Mouse (Mus musculus) forebrain, embryonic 14.5 days (tissue): ENCODE data around the gene Efcab8. TPM values are rescaled to one million over a fixed set of nuclear protein-coding genes. Genes with fewer than 3 reads are reported as not detected.

ENCODE experiments used
- ATAC-seq: fragments of 200-750 bp; cut with Nextera tagmentation; 2 replicates; pipeline ENCODE4 v1.8.0; 2017; ENCODE audit warnings: mild to moderate bottlenecking, moderate library complexity
- DNase-seq: peaks from one replicate; pipeline ENCODE4 v3.0.0-alpha.2; 2015; ENCODE audit warnings: low spot score
- H3K27ac ChIP-seq: fragments of 300-500 bp; sonication (generic); 2 replicates; pipeline ENCODE4 v1.5.1; 2014; ENCODE audit warnings: low read depth, mild to moderate bottlenecking, control low read depth, low read length, moderate library complexity
- H3K27me3 ChIP-seq: fragments of 300-500 bp; sonication (generic); replicated peaks from 2 replicates; pipeline ENCODE4 v1.6.1; 2014; ENCODE audit warnings: low read length, control low read depth, mixed read lengths; ENCODE audit not compliant: control insufficient read depth, insufficient read depth
- H3K36me3 ChIP-seq: fragments of 300-500 bp; sonication (generic); 2 replicates; pipeline ENCODE4 v1.6.1; 2014; ENCODE audit warnings: low read length, control low read depth; ENCODE audit not compliant: control insufficient read depth, insufficient read depth
- H3K4me1 ChIP-seq: fragments of 300-500 bp; sonication (generic); 2 replicates; pipeline ENCODE4 v1.6.1; 2014; ENCODE audit warnings: antibody characterized with exemption, low read length, control low read depth; ENCODE audit not compliant: control insufficient read depth, insufficient read depth
- H3K4me2 ChIP-seq: fragments of 300-500 bp; sonication (generic); 2 replicates; pipeline ENCODE4 v1.6.1; 2014; ENCODE audit warnings: mild to moderate bottlenecking, control low read depth, low read length
- H3K4me3 ChIP-seq: fragments of 300-500 bp; sonication (generic); 2 replicates; pipeline ENCODE4 v1.5.1; 2014; ENCODE audit warnings: low read depth, low read length, control low read depth
- H3K9ac ChIP-seq: fragments of 300-500 bp; sonication (generic); 2 replicates; pipeline ENCODE4 v1.6.1; 2014; ENCODE audit warnings: mild to moderate bottlenecking, low read length, control low read depth, moderate library complexity
- H3K9me3 ChIP-seq: fragments of 300-500 bp; sonication (generic); replicated peaks from 2 replicates; pipeline ENCODE4 v1.6.1; 2016; ENCODE audit warnings: low read length, control low read depth, mixed read lengths; ENCODE audit not compliant: control insufficient read depth
- WGBS: fragments of 180-500 bp; shearing (Covaris S2); extraction: QIAGEN DNeasy Blood & Tissue Kit; methylation state at CpG from one replicate; pipeline ENCODE4 v1.1.7; 2014; 5-methylcytosine and 5-hydroxymethylcytosine counted together
- polyA plus RNA-seq: library from polyadenylated mRNA; unstranded; fragments of >200 nt; fragmentation: Nextera tagmentation; extraction: Ambion mirVana; gene quantifications from 2 replicates; pipeline ENCODE4 v1.2.1, GENCODE M21; 2014

Efcab8 gene
- not detected in 2 replicates for polyA plus RNA-seq

DNA sequence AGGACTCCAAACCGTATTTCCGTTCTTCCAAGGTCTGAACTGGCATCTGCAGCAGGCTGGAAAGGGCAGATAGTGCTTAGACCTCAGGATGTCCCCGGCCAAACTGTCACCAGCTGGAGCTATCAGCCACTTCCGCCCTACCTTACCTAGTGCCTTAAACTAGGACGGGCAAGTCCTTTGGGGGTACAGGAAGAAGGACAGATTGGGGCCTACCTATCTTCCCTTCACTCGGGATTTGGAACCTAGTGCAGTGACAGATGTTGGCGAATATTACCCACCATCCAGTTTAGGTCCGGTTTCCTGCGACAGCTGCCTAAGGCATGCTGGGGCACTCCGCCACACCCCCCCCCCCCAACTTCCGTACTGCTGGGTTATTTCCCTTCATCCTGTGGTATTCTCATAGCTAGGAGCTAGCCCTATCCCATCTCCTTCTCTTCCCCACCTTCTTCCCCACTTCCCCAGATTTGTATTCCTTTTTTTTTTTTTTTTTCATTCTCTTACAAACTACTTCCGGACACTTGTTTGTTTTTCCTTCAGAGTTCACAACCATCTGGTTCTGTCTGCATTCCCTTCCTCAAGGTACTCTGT lies at the start of gene Efcab8:
TSS of gene Efcab8 (plus strand) at position 538 of the 588 bp plus-strand sequence.
- WGBS: 57% methylated on average over 12 of the region's 12 CpGs
- H3K4me3 ChIP-seq: peak within 1 kb of the TSS; percentile 8
- peak; percentile 18; the same call in 1 of the 2 replicates for ATAC-seq
- no peak within 1 kb of the TSS for H3K9ac ChIP-seq
- H3K27me3 ChIP-seq: no peaks in the 10 kb centered on the region
- H3K27ac ChIP-seq: no peak within 1 kb of the TSS
- peak within 1 kb of the TSS; percentile 46 for H3K4me2 ChIP-seq
- H3K4me1 ChIP-seq: no peaks in the 10 kb centered on the region
- no peaks in the 10 kb centered on the region for H3K9me3 ChIP-seq
- H3K36me3 ChIP-seq: no peaks in the 10 kb centered on the region
- DNase-seq: no peak

GRCm38 (mm10) chr2:153734033-153734432 lies 45.7 kb upstream of the Efcab8 start:
- Histone ChIP-seq H3K36me3 (no peaks in the 10 kb centered on the region), H3K4me3 (no peak overlapping the region), H3K4me1 (no peaks in the 10 kb centered on the region), H3K4me2 (no peak overlapping the region), H3K9ac (no peak overlapping the region), H3K27ac (no peak overlapping the region), H3K9me3 (no peaks in the 10 kb centered on the region), H3K27me3 (no peaks in the 10 kb centered on the region)
- ATAC-seq: no peak
- 78% methylated on average over 4 of the region's 4 CpGs for WGBS
- DNase-seq: no peak

- ATAC-seq: peak; percentile 98
- peak within 1 kb of the TSS; percentile 71 for H3K4me2 ChIP-seq
- peak within 1 kb of the TSS; percentile 81 for H3K4me3 ChIP-seq
- peaks cover 18% of the 10 kb centered on the region for H3K4me1 ChIP-seq
- no peaks in the 10 kb centered on the region for H3K9me3 ChIP-seq
- peak within 1 kb of the TSS; percentile 95 for H3K27ac ChIP-seq
- H3K9ac ChIP-seq: peak within 1 kb of the TSS; percentile 87
- peak; percentile 100 for DNase-seq
- H3K27me3 ChIP-seq: no peaks in the 10 kb centered on the region
- no peaks in the 10 kb centered on the region for H3K36me3 ChIP-seq
- 12% methylated on average over 48 of the region's 58 CpGs for WGBS
Measured at GRCm38 (mm10) chr2:153740500-153741436, 39.0 kb upstream of the Efcab8 start, which contains the start of gene Mapre1. Gene Mapre1, plus strand, starts transcription at chr2:153741274.

GRCm38 (mm10) chr2:153741437-153742065 lies 38.2 kb upstream of the Efcab8 start:
- ATAC-seq (peak; percentile 83), DNase-seq (peak; percentile 75)
- Histone ChIP-seq H3K4me3 (peak overlapping the region; percentile 81), H3K9ac (peak overlapping the region; percentile 87), H3K27ac (peak overlapping the region; percentile 95), H3K4me1 (peaks cover 18% of the 10 kb centered on the region), H3K36me3 (peaks cover 3% of the 10 kb centered on the region), H3K9me3 (no peaks in the 10 kb centered on the region), H3K27me3 (no peaks in the 10 kb centered on the region), H3K4me2 (peak overlapping the region; percentile 71)
- WGBS: 1% methylated on average over 49 of the region's 56 CpGs

- H3K27me3 ChIP-seq: no peaks in the 10 kb centered on the region
- peaks cover 9% of the 10 kb centered on the region; the same call in 1 of the 2 replicates for H3K4me1 ChIP-seq
- ATAC-seq (no peak), DNase-seq (no peak)
- no peak overlapping the region for H3K9ac ChIP-seq
- H3K4me3 ChIP-seq: no peak overlapping the region
- H3K27ac ChIP-seq: no peak overlapping the region
- H3K36me3 ChIP-seq: peaks cover 39% of the 10 kb centered on the region
- H3K4me2 ChIP-seq: no peak overlapping the region
- H3K9me3 ChIP-seq: no peaks in the 10 kb centered on the region
Measured at GRCm38 (mm10) chr2:153747994-153748393, 31.7 kb upstream of the Efcab8 start.

GRCm38 (mm10) chr2:153750363-153750762 lies 29.4 kb upstream of the Efcab8 start:
- Histone ChIP-seq H3K27ac (no peak overlapping the region), H3K9me3 (no peaks in the 10 kb centered on the region), H3K4me3 (no peak overlapping the region), H3K9ac (no peak overlapping the region), H3K4me1 (no peaks in the 10 kb centered on the region), H3K27me3 (no peaks in the 10 kb centered on the region), H3K36me3 (peaks cover 47% of the 10 kb centered on the region), H3K4me2 (no peak overlapping the region)
- ATAC-seq (no peak), DNase-seq (no peak)
- 92% methylated on average over 2 of the region's 2 CpGs for WGBS

GRCm38 (mm10) chr2:153762121-153762520 lies 17.6 kb upstream of the Efcab8 start:
- Histone ChIP-seq H3K36me3 (peaks cover 99% of the 10 kb centered on the region), H3K4me2 (no peak overlapping the region), H3K27ac (no peak overlapping the region), H3K27me3 (no peaks in the 10 kb centered on the region), H3K4me3 (no peak overlapping the region), H3K9me3 (no peaks in the 10 kb centered on the region), H3K9ac (no peak overlapping the region), H3K4me1 (no peaks in the 10 kb centered on the region)
- ATAC-seq (no peak), DNase-seq (no peak)
- 95% methylated on average over 5 of the region's 5 CpGs for WGBS

DNA sequence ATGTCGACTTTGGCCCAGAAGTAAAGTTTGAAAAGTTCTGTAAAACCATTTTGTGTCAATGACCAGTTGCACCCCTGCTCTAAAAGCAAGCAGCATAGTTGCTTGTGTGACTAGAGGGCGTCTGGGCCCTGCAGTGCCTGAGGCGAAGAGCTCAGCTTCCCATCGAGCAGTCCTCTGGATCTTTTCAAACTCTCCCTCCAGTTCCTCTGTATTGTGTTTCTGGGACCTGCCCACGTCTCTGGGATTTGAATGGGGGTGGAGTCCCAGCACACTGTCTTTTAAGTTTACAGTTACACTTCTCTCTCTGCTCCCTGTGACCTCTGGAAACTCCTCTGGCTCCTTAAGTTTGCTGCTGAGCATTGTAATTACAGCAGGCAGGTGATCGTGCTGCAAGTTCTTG lies 12.2 kb upstream of the Efcab8 start:
- no peaks in the 10 kb centered on the region for H3K4me1 ChIP-seq
- no peak overlapping the region for H3K27ac ChIP-seq
- WGBS: 46% methylated on average over 6 of the region's 6 CpGs
- DNase-seq (no peak), ATAC-seq (no peak)
- no peaks in the 10 kb centered on the region for H3K9me3 ChIP-seq
- no peak overlapping the region for H3K4me2 ChIP-seq
- no peaks in the 10 kb centered on the region for H3K27me3 ChIP-seq
- H3K9ac ChIP-seq: no peak overlapping the region
- peaks cover 82% of the 10 kb centered on the region for H3K36me3 ChIP-seq
- H3K4me3 ChIP-seq: no peak overlapping the region
